Mouse (Mus musculus) adipocyte (in vitro differentiated cells): ENCODE results near the gene Zfp846.

ENCODE experiments used
- DNase-seq: peaks from one replicate; pipeline ENCODE4 v3.0.0-alpha.2; 2016; ENCODE audit warnings: low spot score

Gene Zfp846

GRCm38 (mm10) chr9:20636790-20637189, 55.7 kb downstream of the Zfp846 start:
- DNase-seq: no peak

GRCm38 (mm10) chr9:20638552-20638951, 57.5 kb downstream of the Zfp846 start:
- no peak for DNase-seq

GRCm38 (mm10) chr9:20639486-20639885, 58.4 kb downstream of the Zfp846 start:
- DNase-seq: no peak

GRCm38 (mm10) chr9:20641501-20641900, 60.4 kb downstream of the Zfp846 start:
- DNase-seq: no peak

- peak; percentile 96 for DNase-seq
These were observed 61.2 kb downstream of the Zfp846 start, which contains the start of gene Ubl5 for GRCm38 (mm10) chr9:20642101-20642895. Gene Ubl5, plus strand, starts transcription at chr9:20642878.

GRCm38 (mm10) chr9:20642896-20643466, 61.9 kb downstream of the Zfp846 start:
- peak; percentile 97 for DNase-seq

- DNase-seq: peak; percentile 36
These were observed 62.7 kb downstream of the Zfp846 start for GRCm38 (mm10) chr9:20643781-20644180.

GRCm38 (mm10) chr9:20644360-20645081, 63.4 kb downstream of the Zfp846 start, which contains the start of gene Fbxl12:
Gene Fbxl12, minus strand, starts transcription at chr9:20644767.
- DNase-seq: peak; percentile 86

GRCm38 (mm10) chr9:20645121-20645520, 64.0 kb downstream of the Zfp846 start:
- no peak for DNase-seq

- DNase-seq: peak; percentile 99
These were observed 70.6 kb downstream of the Zfp846 start, which contains the start of gene Pin1 for GRCm38 (mm10) chr9:20651602-20652259. Gene Pin1, plus strand, starts transcription at chr9:20652095.

GRCm38 (mm10) chr9:20652260-20652658, 71.2 kb downstream of the Zfp846 start:
- DNase-seq: no peak

- DNase-seq: no peak
These were observed 72.8 kb downstream of the Zfp846 start for GRCm38 (mm10) chr9:20653859-20654258.
